Mouse (Mus musculus) granulocyte monocyte progenitor cell, adult 5-6 weeks (primary cell): ENCODE measurements around the gene Mme. TPM values are rescaled to one million over a fixed set of nuclear protein-coding genes. Genes with fewer than 3 reads are reported as not detected.
A peak's percentile ranks its signal among the peaks of the same experiment; 100 is the strongest.

Experiments used
- ATAC-seq: replicated peaks from 2 replicates; pipeline ENCODE4 v1.8.0; 2016; ENCODE audit warnings: mild to moderate bottlenecking, moderate TSS enrichment, inconsistent platforms; ENCODE audit not compliant: poor library complexity, severe bottlenecking
- total RNA-seq, 2 experiments: library from RNA; stranded (forward) in 1 of 2; stranded (reverse) in 1 of 2; fragments of 200-712, 200-1000 nt in 1 of 2; fragments of >200 nt in 1 of 2; fragmentation: Nextera tagmentation in 1 of 2; gene quantifications; 2 replicates each; pipeline ENCODE4 v1.2.3; 2014 to 2017

Gene Mme
- total RNA-seq (2014; fragmentation: Nextera tagmentation) (not detected in 2 replicates), total RNA-seq (2017) (not detected in 2 replicates)

- ATAC-seq: no peak
Measured at GRCm38 (mm10) chr3:63241099-63241587, at the start of gene Mme. TSS of gene Mme (plus strand) at chr3:63241537.

GRCm38 (mm10) chr3:63196565-63196964, 44.8 kb upstream of the Mme start:
- no peak for ATAC-seq

- ATAC-seq: no peak
Measured at GRCm38 (mm10) chr3:63198026-63198425, 43.3 kb upstream of the Mme start.

- no peak for ATAC-seq
Measured at GRCm38 (mm10) chr3:63221867-63222591, 19.3 kb upstream of the Mme start.

GRCm38 (mm10) chr3:63223676-63224075, 17.7 kb upstream of the Mme start:
- ATAC-seq: no peak

- no peak for ATAC-seq
Measured at GRCm38 (mm10) chr3:63235957-63236356, 5.4 kb upstream of the Mme start.

- no peak for ATAC-seq
Measured at GRCm38 (mm10) chr3:63243721-63244120, 2.4 kb downstream of the Mme start.

GRCm38 (mm10) chr3:63272091-63272490, 30.8 kb downstream of the Mme start:
- ATAC-seq: no peak

- ATAC-seq: no peak
Measured at GRCm38 (mm10) chr3:63294316-63294715, 53.0 kb downstream of the Mme start.

- ATAC-seq: no peak
Measured at GRCm38 (mm10) chr3:63294791-63295190, 53.5 kb downstream of the Mme start.

GRCm38 (mm10) chr3:63295237-63295636, 53.9 kb downstream of the Mme start:
- ATAC-seq: 0 out of 2 replicates have a peak, but pooled peaks have one; percentile 14

- peak; percentile 30; the same call in 1 of the 2 replicates for ATAC-seq
Measured at GRCm38 (mm10) chr3:63295657-63296231, 54.4 kb downstream of the Mme start.

GRCm38 (mm10) chr3:63296411-63296810, 55.1 kb downstream of the Mme start:
- no peak for ATAC-seq

- no peak for ATAC-seq
Measured at GRCm38 (mm10) chr3:63297787-63298186, 56.5 kb downstream of the Mme start.

- ATAC-seq: no peak
Measured at GRCm38 (mm10) chr3:63315211-63315760, 73.9 kb downstream of the Mme start.

GRCm38 (mm10) chr3:63317496-63317895, 76.2 kb downstream of the Mme start:
- ATAC-seq: no peak

- no peak for ATAC-seq
Measured at GRCm38 (mm10) chr3:63325615-63326014, 84.3 kb downstream of the Mme start.

- no peak for ATAC-seq
Measured at GRCm38 (mm10) chr3:63340110-63340509, 98.8 kb downstream of the Mme start.

- ATAC-seq: no peak
Measured at GRCm38 (mm10) chr3:63340546-63340945, 99.2 kb downstream of the Mme start.

GRCm38 (mm10) chr3:63341481-63341880, 100.1 kb downstream of the Mme start:
- no peak for ATAC-seq

- ATAC-seq: no peak
Measured at GRCm38 (mm10) chr3:63344998-63345397, 103.7 kb downstream of the Mme start.
